Mouse (Mus musculus) heart, adult 2 months (tissue): ENCODE measurements around the gene 4930453N24Rik.

Source experiments
- CTCF ChIP-seq: fragments of 200-600 bp; IDR thresholded peaks from 2 replicates; pipeline ENCODE4 v1.8.1; 2022; ENCODE audit warnings: antibody characterized with exemption, mild to moderate bottlenecking, moderate library complexity
- EP300 ChIP-seq: fragments of 200-500 bp; IDR thresholded peaks from 2 replicates; pipeline ENCODE4 v1.6.1; 2011; ENCODE audit warnings: low read depth, low read length, control low read depth; ENCODE audit not compliant: insufficient read depth

- no peak for TF ChIP-seq CTCF
- TF ChIP-seq EP300, result no peak
Observed at GRCm38 (mm10) chr16:64775516-64775915, 4.6 kb upstream of the 4930453N24Rik start.
